Mouse (Mus musculus): ENCODE measurements around the gene Tmem218. TPM values are rescaled to one million over a fixed set of nuclear protein-coding genes. Genes with fewer than 3 reads are reported as not detected.
A peak's percentile ranks its signal among the peaks of the same experiment; 100 is the strongest.

Tmem218 gene
- total RNA-seq, 2 experiments from 2014 or later, result 6.5 to 7.8 TPM

DNA sequence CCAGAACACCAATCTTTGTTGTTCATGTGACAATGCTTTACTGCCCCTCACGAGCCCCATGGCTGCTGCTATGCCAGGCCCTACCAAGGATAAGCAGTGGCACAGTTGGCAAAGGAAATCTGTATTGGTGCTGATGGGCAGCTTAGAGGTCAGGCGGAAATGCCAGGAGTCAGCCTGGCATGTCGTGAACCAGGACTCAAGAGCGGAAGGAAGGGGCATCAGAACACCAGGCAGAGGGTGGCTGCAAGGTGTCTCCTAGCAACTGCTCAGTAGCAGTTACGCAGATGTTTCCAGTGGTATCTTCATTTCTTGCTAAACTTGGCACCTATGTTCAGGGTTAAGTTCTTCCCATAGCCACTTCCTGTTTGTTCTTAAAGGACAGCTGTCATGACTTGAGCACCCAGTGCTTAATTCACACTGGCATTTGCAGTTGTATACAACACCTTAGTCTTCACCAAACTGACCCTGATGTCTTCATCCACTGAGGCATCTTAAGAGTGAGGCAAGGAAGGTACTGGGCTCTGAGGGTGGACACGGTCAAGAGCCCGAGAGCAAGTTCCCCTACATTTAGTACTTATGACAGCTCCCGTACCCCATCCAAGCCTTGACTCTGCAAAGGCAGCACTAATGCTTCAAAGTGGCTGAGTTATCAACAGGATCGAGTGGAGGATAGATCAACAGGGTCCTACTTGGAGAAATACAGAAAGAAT, 22.6 kb downstream of the Tmem218 start:
- intact Hi-C loops (cut with DNase I), result loop anchor here (1.0 to 2.0 kb wide), 4 partner anchors 53 to 336 kb away; no protein-coding TSS in a partner anchor
- DNase-seq (ENCODE audit: low spot score), result no peak

DNA sequence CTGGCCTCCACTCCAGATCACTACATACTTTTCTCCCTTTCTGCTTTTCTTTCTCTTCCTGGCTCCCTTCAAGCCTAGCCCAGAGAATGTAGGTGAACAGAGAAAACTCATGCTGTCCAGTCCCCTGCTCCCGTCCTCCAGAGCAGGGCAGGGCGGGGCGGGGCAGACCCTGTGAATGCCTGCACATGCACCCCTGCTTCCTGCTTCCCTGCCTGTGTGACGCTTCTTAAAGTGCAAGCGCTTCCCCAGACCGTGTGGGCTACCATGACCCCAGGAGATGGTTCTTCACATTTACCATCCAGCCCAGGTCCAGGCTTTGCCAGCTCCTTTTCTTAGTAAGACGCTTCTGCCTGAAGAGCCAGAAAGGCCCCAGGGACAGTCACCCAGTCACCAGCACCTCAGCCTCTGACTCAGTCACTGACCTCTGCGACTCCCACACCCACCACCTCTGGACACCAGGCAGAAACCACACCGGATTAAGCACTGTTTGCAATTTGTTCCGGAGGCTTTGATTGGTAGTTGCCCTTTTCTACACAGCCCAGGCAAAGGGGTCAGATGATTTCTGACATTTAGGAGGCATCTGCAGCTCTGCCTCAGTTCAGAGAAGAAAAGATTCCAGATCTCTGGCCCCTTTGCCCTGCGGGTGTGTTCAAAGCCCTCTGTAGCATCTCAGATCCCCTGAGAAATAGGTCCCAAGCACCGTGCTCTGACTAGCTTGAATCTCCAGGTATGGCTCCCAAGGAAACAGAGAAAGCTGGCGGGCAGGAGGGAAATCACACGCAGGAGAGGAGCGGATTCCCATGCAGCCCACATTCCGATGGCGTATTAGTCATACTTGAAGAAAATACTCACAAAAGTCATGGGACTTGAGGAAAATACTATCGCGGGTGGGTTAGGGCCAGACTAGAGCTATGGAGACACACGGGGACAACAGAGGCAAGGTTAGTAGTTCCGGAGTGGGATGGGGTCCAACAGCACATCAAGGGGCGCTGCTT, 24.5 kb downstream of the Tmem218 start:
- intact Hi-C loops (cut with DNase I), result no loop called here

DNA sequence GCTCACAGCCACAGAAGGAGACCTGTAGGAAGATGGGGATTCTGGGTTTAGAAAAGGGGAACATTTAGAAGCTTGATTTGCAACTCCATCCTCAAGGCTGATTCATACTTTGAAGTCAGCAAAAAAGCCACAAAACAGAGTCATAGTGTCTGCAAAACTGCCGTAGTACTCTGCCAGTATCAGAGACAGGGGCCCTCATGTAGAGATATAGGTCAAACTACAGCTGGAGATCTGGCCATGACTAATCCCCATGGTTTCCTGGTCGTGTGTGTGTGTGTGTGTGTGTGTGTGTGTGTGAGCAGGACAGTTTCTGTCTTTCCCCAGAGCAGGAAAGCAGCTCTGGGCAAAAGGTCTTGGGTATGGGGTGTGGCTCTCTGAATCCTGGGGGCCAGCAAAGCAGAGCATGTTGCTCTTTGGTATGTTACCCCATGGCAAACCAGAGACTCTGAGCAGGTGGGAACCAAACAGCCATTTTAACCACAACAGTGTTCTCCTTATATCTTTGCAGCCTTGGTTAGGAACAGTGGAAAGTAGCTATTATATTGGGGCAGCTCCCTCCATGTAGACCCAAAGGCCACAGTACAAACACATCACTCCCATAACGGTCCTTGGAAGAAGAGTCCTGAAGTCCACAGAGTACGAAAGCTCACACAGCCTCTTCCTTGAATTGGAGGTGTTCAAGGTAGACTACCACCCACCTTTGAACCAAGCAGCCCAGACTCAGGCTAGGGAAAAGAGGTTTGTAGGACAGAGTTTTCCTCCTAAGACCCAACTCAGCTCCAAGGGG, 28.1 kb downstream of the Tmem218 start:
- intact Hi-C loops (cut with DNase I), result no loop called here
- DNase-seq (ENCODE audit: low spot score), result no peak

More for the DNA sequence above, 24.5 kb downstream of the Tmem218 start:
- no peak for DNase-seq (ENCODE audit: low spot score)

DNA sequence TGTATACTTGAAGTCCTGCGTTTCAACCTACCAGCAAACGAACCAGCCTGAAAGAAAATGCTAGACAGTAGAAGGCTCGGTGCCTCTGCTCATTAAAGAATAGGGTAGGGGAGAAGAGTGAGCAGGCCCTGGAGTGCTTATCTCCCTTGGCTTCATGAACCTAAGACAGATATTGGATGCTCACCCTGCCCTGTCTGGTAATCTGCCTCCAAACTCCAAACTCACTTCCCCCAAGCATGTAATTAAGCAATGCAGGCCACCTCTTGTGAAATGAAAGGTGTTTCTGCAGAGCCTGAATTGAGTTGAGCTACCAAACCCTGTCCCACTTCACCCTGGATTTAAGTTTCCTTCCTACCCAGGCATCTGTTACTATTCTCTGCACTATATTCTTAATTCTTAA, 34.7 kb downstream of the Tmem218 start:
- intact Hi-C loops (cut with DNase I), result no loop called here
- DNase-seq (ENCODE audit: low spot score), result no peak

DNA sequence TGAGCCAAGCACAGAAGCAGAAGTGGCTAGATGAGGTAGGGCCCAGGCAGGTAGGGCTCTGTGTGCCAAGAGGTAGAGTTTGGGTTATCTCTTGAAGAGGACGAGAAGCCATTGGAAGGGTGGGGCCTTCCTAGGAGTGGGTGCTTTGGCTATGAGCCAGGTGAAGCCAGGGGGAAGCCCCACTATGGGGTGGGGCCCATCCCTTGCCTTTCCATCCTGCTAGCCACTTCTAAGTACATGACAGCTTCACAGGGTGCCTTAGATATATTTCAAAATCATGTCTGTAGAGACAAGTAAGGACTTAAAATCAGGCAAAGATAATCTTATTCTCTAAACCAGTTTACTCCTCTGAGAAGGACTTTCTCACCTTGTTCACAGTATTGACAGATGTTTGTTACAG, 36.6 kb downstream of the Tmem218 start:
- intact Hi-C loops (cut with DNase I), result no loop called here

DNA sequence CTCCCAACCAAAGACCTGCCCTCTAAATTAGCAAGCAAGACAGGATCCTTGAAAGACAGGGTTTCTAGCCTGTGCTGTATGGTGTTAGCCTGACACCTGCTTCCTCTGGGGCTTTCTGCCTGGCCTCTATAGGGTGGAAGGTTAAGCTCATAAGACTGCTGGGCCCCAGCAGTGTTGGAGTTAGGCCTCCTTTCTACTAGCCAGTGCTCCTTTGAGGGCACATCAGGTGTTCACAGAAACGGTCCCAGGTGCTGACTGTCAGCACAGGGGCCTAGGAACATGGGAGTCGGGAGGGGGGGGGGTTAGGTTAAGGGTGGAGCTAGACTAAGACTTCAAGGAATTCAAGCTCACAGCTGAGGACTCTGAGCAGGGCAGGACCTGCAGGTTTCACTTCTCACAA, 37.4 kb downstream of the Tmem218 start:
- intact Hi-C loops (cut with DNase I), result no loop called here
- DNase-seq (ENCODE audit: low spot score), result no peak

More for the DNA sequence above, 36.6 kb downstream of the Tmem218 start:
- DNase-seq (ENCODE audit: low spot score), result no peak

DNA sequence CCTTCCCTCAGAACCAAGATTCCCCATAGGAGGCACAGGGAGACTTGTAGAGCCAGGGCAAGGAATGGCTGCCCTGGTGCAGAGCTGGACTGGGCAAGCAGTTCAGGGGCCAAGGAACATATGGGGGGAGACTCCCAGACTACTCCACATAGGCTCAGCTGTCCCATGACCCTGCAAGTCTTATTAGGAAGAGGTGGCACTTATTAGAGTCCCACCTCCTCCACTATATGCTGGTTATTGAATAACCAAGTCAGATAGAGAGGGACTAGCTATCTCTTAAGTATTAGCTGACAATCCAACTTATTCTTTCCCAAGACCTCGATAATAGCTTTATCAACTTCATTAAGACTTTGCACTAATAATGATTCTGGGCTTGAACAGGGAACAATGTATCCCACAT, 37.8 kb downstream of the Tmem218 start:
- intact Hi-C loops (cut with DNase I), result no loop called here
- DNase-seq (ENCODE audit: low spot score), result no peak

DNA sequence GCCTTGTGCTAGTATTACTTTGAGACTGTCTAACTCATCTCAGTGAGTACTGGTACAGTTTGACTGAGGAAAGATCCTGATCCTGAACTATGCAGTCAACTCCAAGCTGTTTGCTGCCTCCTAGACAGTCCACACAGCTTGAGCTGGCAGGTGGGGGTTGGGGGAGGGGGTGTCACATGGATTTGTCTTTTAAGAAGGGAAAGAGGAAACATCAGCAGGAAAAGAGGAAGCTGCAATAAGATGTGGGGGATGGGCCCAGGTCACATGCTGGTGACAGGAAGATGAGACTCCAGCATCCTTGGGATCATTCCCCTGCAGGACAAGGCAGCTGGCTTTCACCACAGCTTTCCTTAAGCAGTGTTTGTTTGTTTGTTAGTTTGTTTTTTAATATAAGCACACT, 39.4 kb downstream of the Tmem218 start:
- intact Hi-C loops (cut with DNase I), result no loop called here
- no peak for DNase-seq (ENCODE audit: low spot score)

DNA sequence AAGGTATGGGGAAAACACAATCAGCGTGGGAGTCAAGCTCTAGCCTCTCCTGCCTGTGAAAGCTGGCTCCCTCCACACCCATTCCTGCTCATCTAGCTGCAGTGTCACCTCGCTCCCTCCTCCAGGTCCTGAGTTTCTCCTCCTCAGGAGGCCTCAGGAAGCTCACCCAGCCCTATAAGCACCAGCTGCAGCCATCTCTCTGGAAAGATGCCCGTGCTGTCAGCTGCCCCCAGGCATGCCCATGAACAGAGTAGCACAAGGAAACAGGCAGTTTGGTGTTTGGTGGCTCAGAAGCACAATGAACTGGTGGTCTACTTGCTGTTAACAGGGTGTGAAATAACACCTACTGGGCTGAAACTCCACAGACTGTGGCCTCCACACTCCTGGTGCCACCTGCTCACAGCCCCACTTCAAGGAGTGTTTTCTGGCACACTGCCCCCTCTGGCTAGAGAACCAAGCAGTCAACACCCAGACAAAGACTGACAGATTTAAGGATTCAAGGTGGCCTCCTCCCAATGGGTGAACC, 40.4 kb downstream of the Tmem218 start:
- DNase-seq (ENCODE audit: low spot score), result no peak
- intact Hi-C loops (cut with DNase I), result no loop called here

DNA sequence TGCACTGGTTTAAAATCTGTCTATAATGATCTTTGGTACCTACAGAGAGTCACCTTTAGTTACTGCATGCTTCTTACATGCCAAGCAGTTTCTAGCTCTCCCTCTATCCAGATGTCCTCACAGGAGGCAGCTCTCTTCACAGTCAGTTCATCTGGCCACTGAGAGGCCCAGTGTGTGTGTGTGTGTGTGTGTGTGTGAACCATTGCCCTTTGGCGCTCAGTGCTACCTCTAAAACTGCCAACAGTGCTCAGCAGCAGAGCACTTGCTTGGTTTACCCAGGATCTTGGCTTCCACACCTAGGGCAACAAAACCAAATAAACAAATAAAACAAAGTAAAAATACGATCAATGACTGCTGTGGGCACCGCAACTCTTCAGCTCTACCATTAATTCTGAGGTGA, 42.0 kb downstream of the Tmem218 start:
- DNase-seq (ENCODE audit: low spot score), result no peak
- intact Hi-C loops (cut with DNase I), result no loop called here

DNA sequence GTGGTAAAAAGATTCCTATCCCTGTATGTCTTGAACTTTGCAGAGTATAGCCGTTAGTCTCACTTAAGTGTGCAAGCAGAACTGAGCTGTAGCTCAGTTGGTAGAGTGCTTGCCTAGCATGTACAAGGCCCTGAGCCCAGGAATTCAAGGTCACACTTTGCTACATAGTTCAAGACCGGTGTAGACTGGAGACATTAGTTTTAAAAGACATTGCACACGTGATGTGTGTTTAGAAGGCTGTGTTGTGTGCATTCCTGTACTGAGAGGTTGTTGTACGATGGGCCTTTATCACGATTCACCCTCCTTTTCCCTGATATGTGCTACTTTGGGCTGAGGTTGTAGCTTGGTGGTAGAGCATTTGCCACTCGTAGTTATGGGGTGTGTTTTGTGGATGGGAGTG, 42.6 kb downstream of the Tmem218 start:
- intact Hi-C loops (cut with DNase I), result no loop called here
- no peak for DNase-seq (ENCODE audit: low spot score)

DNA sequence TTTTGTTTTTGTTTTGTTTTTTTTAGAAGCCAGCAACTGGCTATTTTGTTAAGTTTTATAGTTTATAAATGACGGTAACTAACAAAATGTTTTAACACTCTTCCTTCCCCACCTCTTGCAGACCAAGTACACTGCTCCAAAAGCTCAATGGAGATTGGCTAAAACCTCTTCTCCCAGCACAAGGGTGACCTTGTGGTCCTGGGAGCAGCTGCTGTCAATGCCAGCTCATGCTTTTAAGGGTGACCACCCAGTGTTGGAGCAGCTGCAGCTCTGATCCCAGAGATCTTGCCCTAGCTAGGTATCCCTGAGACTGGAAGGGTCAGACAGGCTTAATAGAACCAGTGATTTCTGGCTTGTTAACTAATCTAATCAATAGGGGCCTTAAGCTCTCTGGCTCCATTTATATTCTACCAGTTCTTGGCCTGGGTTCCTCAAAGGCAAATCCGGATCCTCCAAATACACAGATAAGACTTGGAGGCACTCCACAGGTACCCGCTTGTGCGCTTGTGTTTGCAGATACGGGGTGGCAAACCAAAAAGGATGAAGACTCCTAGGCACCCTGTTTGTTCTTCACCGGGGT, 46.6 kb downstream of the Tmem218 start:
- intact Hi-C loops (cut with DNase I), result loop anchor here (5.0 kb wide), 1 partner anchor 73 kb away; no protein-coding TSS in a partner anchor
- no peak for DNase-seq (ENCODE audit: low spot score)

DNA sequence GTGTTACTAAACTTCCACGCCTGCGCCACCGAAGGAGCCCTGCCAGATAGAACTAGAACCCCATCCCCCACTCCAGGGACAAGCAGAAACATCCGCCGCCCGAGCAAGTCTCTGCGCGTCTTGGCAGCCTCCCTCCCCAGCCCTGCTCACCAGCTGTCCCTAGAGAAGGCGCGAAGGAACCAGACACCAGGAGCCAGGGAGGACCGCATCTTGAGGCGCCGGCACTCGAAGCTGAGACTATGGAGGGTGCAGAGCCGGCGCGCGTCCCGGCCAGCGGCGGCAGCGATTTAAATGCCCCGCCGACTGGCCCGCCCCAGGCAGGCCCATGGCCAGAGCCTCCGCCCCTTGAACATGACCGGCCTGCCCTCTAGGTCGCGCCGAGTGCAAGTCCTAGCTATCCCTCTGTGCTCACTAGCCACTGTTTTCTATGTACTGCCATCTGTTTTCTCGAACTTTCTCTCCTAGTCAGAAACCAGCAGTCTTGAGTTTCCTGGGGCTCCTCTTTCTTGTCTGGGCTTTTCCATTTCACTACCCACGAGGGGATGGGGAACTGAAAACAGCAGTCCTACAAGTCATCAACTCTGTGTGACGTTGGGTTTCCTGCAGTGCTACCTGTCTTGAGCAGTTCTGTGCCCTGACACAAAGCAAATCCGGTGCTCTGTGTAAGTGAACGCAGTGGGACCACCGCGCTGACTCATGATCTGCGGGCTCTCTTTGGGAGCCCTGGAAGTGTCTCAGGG, 47.3 kb downstream of the Tmem218 start, which contains the start of gene Slc37a2:
Slc37a2 (minus strand) TSS at position 590 of the 740 bp plus-strand sequence.
- peak; percentile 33 for DNase-seq (ENCODE audit: low spot score)
- intact Hi-C loops (cut with DNase I), result loop anchor here (5.0 kb wide), 1 partner anchor 72 kb away; no protein-coding TSS in a partner anchor

DNA sequence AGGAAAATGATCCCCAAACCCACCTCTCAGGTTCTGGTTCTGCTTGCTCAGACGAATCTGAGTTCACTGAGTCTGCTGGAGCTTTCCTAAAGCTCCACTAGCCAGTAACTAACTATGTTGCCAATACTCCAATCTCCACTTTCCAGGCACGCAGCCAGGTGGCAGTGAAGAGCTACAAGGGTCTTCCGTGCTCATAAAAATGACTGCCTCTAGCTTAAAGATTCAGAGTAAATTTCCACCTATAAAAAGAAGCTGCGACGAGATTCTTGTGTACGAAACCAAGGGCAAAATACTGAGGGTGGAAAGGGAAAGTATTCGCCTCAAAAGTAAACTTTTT, 47.8 kb downstream of the Tmem218 start:
- intact Hi-C loops (cut with DNase I), result loop anchor here (5.0 kb wide), 1 partner anchor 71 kb away; no protein-coding TSS in a partner anchor
- DNase-seq (ENCODE audit: low spot score), result no peak

DNA sequence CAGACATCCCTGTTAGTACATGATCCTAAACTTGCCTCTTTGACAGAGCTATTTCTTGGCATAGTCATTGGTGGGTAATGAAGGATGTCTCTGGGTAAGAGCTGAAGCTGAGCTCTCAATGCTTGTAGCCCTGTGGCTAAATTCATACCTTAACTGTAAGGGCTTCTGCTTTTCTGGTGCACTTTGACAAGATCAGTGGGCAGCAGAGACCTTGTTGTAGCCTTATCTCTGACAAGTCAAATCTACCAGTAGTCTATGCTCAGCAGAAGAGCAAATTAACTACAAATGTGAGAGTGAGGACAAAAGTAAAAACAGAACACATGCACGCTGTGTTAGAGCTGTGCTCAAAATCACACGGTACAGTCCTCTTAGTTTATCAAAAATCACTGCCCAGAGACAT, 58.6 kb downstream of the Tmem218 start:
- intact Hi-C loops (cut with DNase I), result no loop called here
- no peak for DNase-seq (ENCODE audit: low spot score)
